Mouse (Mus musculus): ENCODE measurements at regions not wholly inside any gene's neighbourhood (a gene's known extent, or its start where the extent isn't known, plus 50 kb on each side); places are given as distances from the start of the nearest gene placed in this dataset.

DNA sequence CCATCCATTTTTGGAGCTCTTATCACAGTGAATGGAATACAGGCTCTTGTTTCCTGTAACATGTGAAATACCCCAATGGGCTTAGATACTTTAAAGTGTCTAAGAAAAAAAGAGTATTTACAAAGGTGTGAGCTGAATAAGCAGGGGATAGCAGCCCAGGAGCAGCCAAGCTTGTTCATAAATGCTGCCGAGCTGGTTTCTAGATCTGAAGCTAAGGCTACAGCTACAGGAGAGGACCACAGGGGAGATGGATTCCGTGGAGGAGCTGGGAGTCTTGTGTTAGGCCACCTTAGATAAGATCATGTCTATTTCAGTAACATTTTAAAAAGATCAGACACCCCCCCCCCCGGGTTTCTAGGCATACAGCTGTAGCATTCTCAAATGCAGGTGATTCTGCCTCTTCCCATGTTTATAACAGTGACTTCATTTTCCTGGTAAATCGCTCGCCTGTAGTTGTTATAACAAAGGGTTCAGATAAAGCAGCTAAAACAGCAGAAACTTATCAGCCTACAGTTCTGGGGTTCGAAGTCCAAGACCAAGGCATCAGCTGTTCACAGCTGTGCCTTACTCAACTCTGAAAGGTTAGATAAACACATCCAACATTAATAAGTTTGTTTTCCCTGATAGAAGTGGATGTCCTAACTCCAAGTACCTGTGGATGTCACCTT, 131.9 kb downstream of the Tex36 start:
- no peak for ATAC-seq (replicated peaks; ENCODE audit: poor library complexity)

DNA sequence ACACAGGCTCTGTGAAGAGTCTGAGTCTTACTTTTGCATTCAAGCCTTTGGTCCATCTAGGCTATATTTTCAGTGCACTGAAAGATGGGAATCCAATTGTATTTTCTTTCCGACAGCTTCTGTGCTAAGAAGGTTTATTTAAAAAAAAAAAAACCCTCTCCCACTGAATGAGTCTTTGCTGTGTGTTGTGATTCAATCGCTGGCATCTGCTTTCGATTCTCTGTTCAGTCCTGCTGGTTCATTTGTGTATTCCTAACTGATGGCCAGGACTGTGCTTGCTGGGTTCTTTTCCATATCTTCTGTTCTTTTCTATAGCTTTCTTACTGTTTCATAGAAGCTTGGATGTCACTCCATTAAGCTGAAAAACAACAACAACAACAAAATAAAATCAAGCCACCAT, 132.9 kb downstream of the Tex36 start:
- ATAC-seq (replicated peaks; ENCODE audit: poor library complexity), result no peak

DNA sequence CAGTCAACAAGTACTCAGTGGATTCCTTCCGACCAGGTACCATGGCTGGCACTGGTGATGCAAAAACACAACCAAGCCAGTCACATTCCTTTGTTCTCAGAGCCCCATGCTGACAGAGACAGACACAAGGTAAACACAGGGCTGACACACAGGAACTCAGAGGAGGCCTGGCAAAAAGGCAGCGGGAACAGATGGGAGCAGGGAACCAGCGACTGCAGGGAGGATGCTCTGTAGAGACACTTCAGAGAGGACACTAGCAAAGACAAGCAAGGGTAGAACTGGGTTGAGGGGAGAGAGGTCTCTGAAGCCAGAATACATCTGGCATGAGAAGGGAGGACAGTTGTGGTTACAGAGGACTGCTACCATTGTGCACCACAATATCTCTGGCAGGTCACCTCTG, 133.6 kb downstream of the Tex36 start:
- no peak for ATAC-seq (replicated peaks; ENCODE audit: poor library complexity)

DNA sequence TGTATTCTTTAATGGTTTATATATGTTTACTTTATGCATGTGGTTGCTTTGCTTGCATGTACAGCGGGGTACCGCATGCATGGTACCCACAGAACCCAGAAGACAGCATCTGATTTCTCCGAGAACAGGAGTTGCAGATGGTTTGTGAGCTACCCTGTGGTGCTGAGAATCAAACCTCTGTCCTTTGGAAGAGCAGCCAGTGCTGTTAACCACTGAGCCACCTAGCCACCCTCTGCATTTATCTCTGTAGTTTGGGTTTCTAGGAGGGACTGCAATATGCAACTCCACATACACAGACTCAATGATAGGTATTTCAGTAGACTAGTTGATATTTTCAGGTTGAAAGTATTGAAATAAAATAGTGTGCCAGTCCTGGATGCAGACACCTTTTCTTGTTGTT, 134.4 kb downstream of the Tex36 start:
- no peak for ATAC-seq (replicated peaks; ENCODE audit: poor library complexity)

DNA sequence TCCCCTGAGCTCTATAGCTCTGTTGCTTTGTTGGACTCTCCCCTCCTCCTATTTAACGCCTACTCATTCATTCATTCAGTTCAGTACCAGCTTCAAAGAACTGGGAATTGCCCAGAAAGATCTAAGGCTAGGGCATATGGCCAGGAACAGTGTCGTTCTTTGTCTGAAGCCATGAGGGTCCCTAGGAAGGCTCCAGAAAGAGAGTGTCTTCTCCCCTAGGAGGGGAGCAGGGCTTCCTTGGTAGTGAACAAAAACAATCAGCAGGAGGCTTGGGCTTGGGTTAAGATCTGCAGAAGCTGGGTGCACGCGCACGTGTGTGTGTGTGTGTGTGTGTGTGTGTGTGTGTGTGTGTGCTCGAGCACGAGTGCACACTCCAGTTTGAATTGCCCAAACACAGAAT, 142.7 kb downstream of the Tex36 start:
- no peak for ATAC-seq (replicated peaks; ENCODE audit: poor library complexity)

DNA sequence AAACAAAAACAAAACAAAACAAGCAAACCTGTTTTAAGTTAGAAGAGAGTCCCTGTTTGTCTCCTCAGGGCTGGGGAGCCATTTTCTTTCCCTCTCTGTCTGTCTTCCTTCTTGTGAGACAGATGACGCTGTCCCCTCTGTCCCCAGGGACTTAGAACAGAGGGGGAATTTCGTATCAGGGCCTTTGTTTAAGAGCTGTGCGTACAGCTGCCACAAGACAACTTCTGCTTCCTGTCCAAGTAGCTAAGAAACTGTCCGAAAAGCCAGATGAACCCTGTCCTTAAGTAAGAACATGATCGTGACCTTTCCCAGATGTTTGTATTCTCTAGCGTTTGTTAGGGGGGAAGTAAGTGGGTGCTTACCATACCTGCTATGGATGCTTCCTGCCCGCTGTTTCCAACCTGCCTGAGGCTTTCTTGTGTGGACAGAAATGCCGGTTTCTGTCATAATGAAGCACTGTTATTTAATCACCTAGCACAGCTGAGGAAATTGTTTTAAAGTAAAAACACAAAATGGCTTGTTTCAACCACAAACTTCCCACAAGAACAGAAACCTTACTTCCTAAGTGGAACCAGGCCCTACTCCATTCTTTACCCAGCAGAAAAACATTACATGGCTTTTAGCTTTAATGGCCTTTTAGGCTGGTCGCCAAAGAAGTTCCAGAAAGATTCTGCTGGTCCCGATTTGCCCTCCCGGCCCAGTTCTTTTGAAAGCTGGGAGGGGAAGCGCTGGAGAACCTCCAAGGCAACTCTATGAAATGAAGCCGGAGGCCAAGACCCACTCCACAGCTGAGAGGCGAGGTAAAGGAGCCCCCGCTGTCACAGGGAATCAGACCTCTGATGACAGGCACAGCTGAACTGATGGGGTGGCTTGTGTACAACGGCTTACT, 144.3 kb downstream of the Tex36 start:
- ATAC-seq (replicated peaks; ENCODE audit: poor library complexity), result peak; percentile 83

DNA sequence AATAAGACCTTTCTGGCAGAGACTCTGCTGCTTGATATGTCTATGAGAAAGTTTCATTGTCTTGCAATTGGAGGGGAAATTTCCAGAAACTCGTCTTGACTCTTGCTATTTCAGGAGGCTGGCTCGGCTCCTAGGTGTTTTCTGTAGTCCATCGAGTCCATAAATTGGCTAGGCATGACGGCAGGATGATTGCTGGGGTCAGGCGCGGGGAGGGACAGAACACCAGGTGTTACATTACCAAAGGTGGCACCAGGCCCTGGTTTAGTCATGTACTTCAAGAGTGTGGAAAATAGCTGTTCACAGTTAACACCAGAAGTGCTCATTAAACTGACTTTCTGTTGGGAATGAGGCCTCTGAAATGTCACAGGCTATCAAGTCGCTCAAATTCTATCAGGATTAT, 151.7 kb downstream of the Tex36 start:
- ATAC-seq (replicated peaks; ENCODE audit: poor library complexity), result no peak

DNA sequence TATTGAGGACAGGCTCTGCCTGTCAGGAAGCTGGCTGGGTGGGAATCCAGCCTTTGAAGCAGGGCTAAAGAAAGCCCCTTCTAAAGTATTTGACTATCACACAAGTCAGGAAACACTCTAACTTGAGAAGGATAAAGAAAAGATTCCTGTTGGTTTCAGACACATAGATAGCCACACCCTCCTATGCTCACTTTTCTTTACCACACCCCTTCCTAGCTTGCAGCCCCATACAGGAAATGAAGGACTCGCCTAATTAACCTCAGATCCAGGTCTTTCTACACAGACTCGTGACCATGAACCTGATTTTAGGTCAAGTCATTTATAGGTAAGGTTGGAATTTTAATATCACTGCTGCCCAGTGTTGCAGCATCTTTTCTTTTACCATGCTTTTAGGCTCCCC, 154.9 kb downstream of the Tex36 start:
- ATAC-seq (replicated peaks; ENCODE audit: poor library complexity), result no peak

DNA sequence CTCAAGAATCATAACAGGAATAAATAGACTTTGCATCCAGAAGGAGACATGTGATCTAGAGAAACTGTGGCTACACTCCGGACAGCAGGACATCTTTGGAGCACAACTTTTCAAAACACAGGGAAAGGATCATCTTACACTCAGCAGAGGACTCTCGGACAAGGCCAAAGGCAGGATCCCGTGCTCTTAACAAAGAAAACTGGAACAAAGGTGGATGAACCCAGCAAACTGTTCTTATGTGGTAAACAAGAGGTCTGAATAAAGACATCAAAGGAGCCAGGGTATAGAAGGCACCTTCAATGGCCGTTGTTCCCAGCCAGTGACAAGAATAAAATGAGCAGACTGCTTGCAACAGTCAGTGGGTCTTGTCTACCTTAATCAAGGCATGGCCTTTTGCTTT, 160.3 kb downstream of the Tex36 start:
- no peak for ATAC-seq (replicated peaks; ENCODE audit: poor library complexity)

DNA sequence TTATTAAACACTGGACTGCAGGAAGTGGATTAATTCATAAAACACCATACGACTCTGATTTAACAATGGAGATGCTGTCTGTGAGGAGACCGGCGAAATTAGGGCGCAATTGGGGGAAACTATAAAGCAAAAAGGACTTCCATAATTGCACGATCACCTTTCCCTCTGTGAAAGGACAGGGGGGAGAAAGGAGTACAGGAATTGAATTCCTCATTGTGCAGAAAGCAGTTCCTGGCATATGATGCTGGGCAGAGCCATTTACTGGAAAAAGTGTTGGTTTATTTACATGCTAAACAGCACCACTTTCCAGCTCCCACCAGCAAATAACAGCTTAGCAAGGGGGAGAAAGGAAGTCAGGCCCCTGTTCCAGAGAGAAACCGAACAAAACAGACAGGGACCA, 160.8 kb downstream of the Tex36 start:
- no peak for ATAC-seq (replicated peaks; ENCODE audit: poor library complexity)

DNA sequence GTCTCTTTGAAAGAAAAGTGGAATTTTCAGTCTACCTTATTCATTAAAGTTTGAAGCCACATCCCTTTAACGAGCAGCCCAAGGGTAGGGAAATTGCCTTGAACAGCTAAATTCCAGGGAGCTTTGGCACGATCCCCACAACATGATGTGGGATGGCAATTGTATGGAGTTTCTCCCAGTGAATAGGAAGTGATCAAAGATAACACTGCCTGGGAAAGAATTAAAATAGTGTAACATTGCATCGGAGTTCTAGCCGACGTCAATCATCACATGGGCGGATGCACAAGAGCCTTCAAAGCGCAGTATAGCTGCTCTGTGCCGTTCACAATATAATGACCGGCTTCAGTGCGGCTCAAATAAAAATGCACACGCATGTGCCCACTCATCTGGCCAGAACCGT, 161.2 kb downstream of the Tex36 start:
- no peak for ATAC-seq (replicated peaks; ENCODE audit: poor library complexity)

DNA sequence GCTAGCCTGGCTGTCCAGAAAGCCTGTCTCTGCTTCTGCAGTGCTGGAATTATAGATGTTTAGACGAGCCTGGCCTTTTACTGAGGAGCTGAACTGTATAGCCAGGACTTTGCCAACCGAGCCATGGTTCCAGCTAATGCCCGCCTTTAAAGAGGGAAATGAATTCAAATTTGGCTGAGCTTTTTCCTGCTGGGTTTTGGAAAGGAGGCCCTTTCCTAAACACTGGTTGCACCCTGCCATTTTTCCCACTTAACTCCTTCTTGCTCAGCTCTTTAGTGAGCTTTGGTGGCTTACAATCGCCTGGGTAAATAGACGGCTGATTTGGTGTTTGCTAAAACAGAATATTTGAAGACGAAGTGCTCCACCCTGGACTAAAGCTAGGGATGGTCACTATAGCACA, 161.9 kb downstream of the Tex36 start:
- no peak for ATAC-seq (replicated peaks; ENCODE audit: poor library complexity)

DNA sequence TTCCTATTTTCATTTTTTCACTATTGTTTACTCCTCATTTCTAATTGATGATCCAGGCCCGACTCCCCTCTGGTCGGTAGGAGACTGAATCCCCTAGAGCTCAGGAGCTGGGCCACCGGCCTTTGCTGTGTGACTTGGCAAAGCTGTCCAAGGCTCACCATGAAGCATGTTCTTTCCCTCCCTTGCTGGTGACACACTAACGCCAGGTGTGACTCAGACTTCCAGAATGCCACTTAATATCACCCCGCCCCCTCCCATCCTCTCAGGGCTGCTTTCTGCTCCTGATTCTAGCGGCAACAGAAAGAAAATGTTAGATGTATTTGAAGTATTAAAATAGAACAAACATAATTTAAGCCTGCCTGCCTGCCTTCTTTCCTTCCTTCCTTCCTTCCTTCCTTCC, 163.3 kb downstream of the Tex36 start:
- no peak for ATAC-seq (replicated peaks; ENCODE audit: poor library complexity)

DNA sequence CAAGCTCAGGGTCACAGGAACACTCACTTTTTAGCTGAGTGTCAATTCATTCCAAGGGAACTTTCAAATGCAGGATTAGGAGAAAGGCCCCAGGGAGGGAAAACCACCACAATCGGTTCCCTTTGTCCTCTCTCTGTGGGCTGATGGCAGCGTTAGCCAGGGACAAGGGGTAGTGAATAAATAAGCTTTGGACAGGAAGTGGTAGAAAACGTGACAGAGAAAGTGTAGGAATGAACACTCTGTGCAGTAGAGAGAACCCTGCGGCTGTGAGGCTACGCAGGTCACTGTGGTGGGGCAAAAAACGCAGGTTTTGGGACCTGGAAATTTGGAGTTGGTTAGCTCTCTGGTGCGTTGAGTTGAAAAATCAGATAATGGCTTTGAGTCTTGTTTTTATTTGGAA, 164.1 kb downstream of the Tex36 start:
- no peak for ATAC-seq (replicated peaks; ENCODE audit: poor library complexity)

DNA sequence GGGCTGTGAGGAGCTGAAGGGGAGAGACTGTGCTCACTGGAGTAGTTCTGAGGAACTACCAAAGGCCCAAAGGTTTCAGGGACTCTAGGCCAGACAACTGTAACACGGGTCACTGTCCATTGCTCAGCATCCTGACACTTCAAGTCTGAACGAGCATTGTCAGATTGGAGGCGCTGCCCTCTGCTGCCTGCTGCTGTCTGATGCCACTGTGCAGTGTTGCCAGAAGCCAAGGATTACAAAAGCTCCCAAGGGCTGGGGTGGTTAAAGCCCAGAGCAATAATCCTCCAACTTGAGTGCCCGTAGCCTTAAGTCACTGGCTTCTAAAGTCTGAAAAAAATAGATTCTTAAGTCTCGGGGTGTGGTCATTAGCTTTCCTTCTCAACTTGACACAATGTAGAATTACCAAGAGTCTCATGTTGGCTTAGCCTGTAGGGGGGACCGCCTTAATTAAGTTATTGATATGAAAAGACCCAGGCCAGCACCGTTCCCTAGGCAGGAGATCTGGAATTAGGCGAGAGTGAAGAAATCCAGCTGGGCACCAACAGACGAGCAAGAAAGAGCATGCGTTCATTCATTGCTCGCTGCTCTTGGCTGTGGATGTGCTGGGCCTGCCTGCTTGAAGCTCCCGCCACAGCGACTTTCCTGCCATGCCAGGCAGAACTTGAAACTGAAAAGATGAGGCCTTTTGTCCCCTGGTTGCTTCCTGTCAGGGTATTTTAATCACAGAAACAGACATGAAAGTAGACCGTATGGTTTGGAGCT, 166.2 kb downstream of the Tex36 start:
- no peak for ATAC-seq (replicated peaks; ENCODE audit: poor library complexity)

DNA sequence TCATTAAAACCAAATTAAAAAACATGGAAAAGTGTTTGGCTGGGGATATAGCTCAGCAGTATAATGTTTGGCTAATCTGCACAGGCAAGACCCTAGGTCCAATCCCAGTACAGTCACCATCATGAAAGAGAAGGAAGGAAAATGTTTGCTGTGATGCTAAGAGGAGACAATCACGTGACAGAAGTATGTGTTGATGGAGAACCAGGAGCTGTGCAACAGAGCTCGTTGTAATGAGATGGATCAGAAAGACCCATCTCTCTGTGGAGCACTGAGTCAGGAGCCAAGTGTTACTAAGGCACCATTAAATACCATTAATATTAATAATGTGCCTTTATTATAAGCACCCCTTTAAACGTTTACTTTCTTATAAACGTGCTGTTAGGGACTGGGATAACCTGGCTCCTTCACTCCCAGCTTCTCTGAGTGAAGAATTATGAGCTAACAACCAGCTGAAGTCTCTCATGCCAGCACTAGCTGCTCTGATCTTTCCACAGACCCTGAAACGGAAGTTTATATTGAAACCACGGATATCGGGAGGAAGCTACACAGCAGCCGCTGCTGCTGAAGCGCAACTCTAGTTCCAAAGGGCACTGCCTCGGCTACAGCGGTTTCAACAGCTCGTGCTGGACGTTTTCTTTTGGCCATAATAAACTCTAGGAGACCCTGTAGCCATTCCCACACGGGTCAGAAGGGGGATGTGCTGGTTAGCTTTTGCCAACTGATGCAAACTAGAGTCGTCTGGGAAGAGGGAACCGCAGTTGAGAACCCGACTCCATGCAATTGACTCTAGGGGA, 167.7 kb downstream of the Tex36 start:
- peak; percentile 71 for ATAC-seq (replicated peaks; ENCODE audit: poor library complexity)

DNA sequence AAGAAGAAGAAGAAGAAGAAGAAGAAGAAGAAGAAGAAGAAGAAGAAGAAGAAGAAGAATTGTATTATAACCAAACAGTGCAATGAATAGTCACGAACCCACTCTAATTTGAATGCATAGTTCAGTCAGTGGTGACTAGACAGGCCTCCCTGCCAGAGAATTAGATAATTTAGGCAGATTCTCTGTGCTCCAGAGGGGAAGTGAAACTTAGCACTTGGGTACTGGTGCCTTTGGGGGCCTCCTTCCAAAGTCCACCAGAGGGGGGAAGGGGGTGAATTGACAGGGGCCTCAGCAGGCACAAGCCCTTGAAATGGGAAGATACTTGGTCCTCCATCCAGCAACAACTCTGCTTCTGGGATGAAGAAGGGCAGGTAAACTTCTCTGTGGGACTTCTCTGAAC, 169.6 kb downstream of the Tex36 start:
- peak; percentile 78 for ATAC-seq (replicated peaks; ENCODE audit: poor library complexity)

DNA sequence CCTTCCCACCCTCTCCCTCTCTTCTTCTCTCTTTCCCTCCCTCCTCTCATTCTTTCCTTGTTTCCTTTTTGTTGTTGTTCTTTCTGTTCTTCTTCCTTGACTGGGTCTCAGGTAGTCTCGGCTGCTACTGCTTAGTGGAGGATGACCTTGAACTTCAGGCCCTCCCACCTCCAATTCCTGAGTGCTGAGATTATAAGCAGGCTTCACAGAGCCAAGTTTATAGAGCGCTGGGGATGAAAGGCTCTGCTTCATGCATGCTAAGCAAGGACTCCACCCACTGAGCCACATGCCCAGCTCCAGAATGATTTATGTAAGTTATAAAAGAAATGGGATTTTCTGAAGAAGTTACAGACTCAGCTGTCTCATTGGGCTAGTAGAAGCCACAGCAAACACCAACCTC, 199.9 kb downstream of the Tex36 start:
- ATAC-seq (replicated peaks; ENCODE audit: poor library complexity), result no peak

DNA sequence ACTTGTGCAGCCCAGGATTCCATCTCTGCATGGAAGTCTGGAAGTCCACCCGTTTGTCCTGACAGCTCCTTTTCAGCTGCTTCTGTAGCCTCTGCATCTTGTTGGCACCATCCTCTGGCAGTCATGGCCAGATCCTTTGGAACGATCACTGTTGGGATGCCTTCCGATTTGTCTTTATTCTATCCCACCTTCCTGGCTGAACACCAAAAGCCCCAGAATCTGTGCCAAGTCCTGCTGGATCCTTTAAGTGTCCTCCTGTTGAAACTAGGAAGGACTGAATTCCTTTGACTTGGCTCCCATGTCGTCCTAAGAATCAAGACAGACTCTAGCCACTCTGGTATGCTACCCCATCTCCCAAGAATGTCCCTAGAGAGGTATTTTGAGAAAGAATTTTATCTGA, 201.3 kb downstream of the Tex36 start:
- no peak for ATAC-seq (replicated peaks; ENCODE audit: poor library complexity)

DNA sequence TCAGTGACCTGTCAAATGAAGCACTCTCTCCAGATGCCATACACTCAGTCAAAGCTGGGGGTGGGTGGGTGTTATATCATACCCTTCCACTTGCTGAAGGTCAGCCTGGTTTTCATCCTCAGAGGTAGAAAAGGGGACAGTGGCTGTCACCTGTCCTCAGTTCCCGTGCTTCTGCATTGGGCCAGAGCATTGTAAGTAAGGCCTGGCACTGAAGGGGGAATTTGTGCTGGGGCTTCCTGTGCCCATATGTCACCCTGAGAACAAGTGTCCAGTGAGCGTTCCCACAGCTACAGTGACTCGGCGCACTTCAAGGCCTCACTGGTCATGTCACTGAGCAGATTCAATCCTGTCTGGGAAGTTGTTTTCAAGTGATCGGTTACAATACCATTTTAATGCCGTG, 213.2 kb downstream of the Tex36 start:
- no peak for ATAC-seq (replicated peaks; ENCODE audit: poor library complexity)

Data from megakaryocyte progenitor cell, adult 5-6 weeks (primary cell).